Mouse (Mus musculus): ENCODE measurements at regions not wholly inside any gene's neighbourhood (a gene's known extent, or its start where the extent isn't known, plus 50 kb on each side); places are given as distances from the start of the nearest gene placed in this dataset.

- Histone ChIP-seq H3K9me3 (ENCODE audit: control insufficient read depth, low read length) (no peaks in the 10 kb centered on the region), H3K4me2 (replicated peaks; ENCODE audit: low read depth, low read length, severe bottlenecking) (no peak overlapping the region), H3K4me3 (replicated peaks; ENCODE audit: low read length) (no peak overlapping the region), H3K36me3 (ENCODE audit: control insufficient read depth, insufficient read depth, low read length) (no peaks in the 10 kb centered on the region), H3K27ac (replicated peaks; ENCODE audit: low read depth, low read length) (no peak overlapping the region), H3K9ac (ENCODE audit: low read depth, low read length, severe bottlenecking) (no peak overlapping the region), H3K27me3 (ENCODE audit: control insufficient read depth, insufficient read depth, low read length) (no peaks in the 10 kb centered on the region), H3K4me1 (ENCODE audit: control insufficient read depth, insufficient read depth, low read length) (no peaks in the 10 kb centered on the region)
- WGBS, result 78% methylated on average over 7 of the region's 7 CpGs
- DNase-seq (ENCODE audit: low spot score) (no peak), ATAC-seq (ENCODE audit: low FRiP score, low read depth) (no peak)
- no peak for TF ChIP-seq POLR2A (IDR thresholded peaks at IDR 0.05; ENCODE audit: borderline replicate concordance, extremely low read depth, insufficient read depth, insufficient read length)
Measured at GRCm38 (mm10) chr17:63758817-63759404, 104.0 kb upstream of the Fer start.

GRCm38 (mm10) chr17:63761058-63761457 is 101.8 kb upstream of the Fer start:
- H3K27ac ChIP-seq (replicated peaks; ENCODE audit: low read depth, low read length), result no peak overlapping the region
- no peak for DNase-seq (ENCODE audit: low spot score)
- no peak overlapping the region for H3K9ac ChIP-seq (ENCODE audit: low read depth, low read length, severe bottlenecking)
- no peaks in the 10 kb centered on the region for H3K9me3 ChIP-seq (ENCODE audit: control insufficient read depth, low read length)
- H3K4me1 ChIP-seq (ENCODE audit: control insufficient read depth, insufficient read depth, low read length), result no peaks in the 10 kb centered on the region
- WGBS, result 93% methylated on average over 5 of the region's 5 CpGs
- TF ChIP-seq POLR2A (IDR thresholded peaks at IDR 0.05; ENCODE audit: borderline replicate concordance, extremely low read depth, insufficient read depth, insufficient read length), result no peak
- no peak for ATAC-seq (ENCODE audit: low FRiP score, low read depth)
- no peaks in the 10 kb centered on the region for H3K36me3 ChIP-seq (ENCODE audit: control insufficient read depth, insufficient read depth, low read length)
- no peak overlapping the region for H3K4me2 ChIP-seq (replicated peaks; ENCODE audit: low read depth, low read length, severe bottlenecking)
- H3K27me3 ChIP-seq (ENCODE audit: control insufficient read depth, insufficient read depth, low read length), result no peaks in the 10 kb centered on the region
- no peak overlapping the region for H3K4me3 ChIP-seq (replicated peaks; ENCODE audit: low read length)

- Histone ChIP-seq H3K27ac (replicated peaks; ENCODE audit: low read depth, low read length) (no peak overlapping the region), H3K9me3 (ENCODE audit: control insufficient read depth, low read length) (no peaks in the 10 kb centered on the region), H3K27me3 (ENCODE audit: control insufficient read depth, insufficient read depth, low read length) (no peaks in the 10 kb centered on the region), H3K9ac (ENCODE audit: low read depth, low read length, severe bottlenecking) (no peak overlapping the region), H3K36me3 (ENCODE audit: control insufficient read depth, insufficient read depth, low read length) (no peaks in the 10 kb centered on the region), H3K4me2 (replicated peaks; ENCODE audit: low read depth, low read length, severe bottlenecking) (no peak overlapping the region), H3K4me3 (replicated peaks; ENCODE audit: low read length) (no peak overlapping the region), H3K4me1 (ENCODE audit: control insufficient read depth, insufficient read depth, low read length) (no peaks in the 10 kb centered on the region)
- 67% methylated on average over 6 of the region's 6 CpGs for WGBS
- no peak for DNase-seq (ENCODE audit: low spot score)
- no peak for ATAC-seq (ENCODE audit: low FRiP score, low read depth)
- no peak for TF ChIP-seq POLR2A (IDR thresholded peaks at IDR 0.05; ENCODE audit: borderline replicate concordance, extremely low read depth, insufficient read depth, insufficient read length)
Measured at GRCm38 (mm10) chr17:63771111-63771510, 91.8 kb upstream of the Fer start.

GRCm38 (mm10) chr17:63784381-63785116 is 78.3 kb upstream of the Fer start:
- Histone ChIP-seq H3K4me3 (replicated peaks; ENCODE audit: low read length) (no peak overlapping the region), H3K36me3 (ENCODE audit: control insufficient read depth, insufficient read depth, low read length) (no peaks in the 10 kb centered on the region), H3K9me3 (ENCODE audit: control insufficient read depth, low read length) (no peaks in the 10 kb centered on the region), H3K9ac (ENCODE audit: low read depth, low read length, severe bottlenecking) (no peak overlapping the region), H3K4me1 (ENCODE audit: control insufficient read depth, insufficient read depth, low read length) (no peaks in the 10 kb centered on the region), H3K27ac (replicated peaks; ENCODE audit: low read depth, low read length) (no peak overlapping the region), H3K27me3 (ENCODE audit: control insufficient read depth, insufficient read depth, low read length) (no peaks in the 10 kb centered on the region), H3K4me2 (replicated peaks; ENCODE audit: low read depth, low read length, severe bottlenecking) (no peak overlapping the region)
- DNase-seq (ENCODE audit: low spot score) (no peak), ATAC-seq (ENCODE audit: low FRiP score, low read depth) (no peak)
- whole genome bisulfite sequencing, result 87% methylated on average over 19 of the region's 19 CpGs
- no peak for TF ChIP-seq POLR2A (IDR thresholded peaks at IDR 0.05; ENCODE audit: borderline replicate concordance, extremely low read depth, insufficient read depth, insufficient read length)

GRCm38 (mm10) chr17:63786444-63786843 is 76.4 kb upstream of the Fer start:
- Histone ChIP-seq H3K9ac (ENCODE audit: low read depth, low read length, severe bottlenecking) (no peak overlapping the region), H3K4me2 (replicated peaks; ENCODE audit: low read depth, low read length, severe bottlenecking) (no peak overlapping the region), H3K4me1 (ENCODE audit: control insufficient read depth, insufficient read depth, low read length) (no peaks in the 10 kb centered on the region), H3K4me3 (replicated peaks; ENCODE audit: low read length) (no peak overlapping the region), H3K9me3 (ENCODE audit: control insufficient read depth, low read length) (no peaks in the 10 kb centered on the region), H3K27ac (replicated peaks; ENCODE audit: low read depth, low read length) (no peak overlapping the region), H3K36me3 (ENCODE audit: control insufficient read depth, insufficient read depth, low read length) (no peaks in the 10 kb centered on the region), H3K27me3 (ENCODE audit: control insufficient read depth, insufficient read depth, low read length) (no peaks in the 10 kb centered on the region)
- 82% methylated on average over 11 of the region's 11 CpGs for WGBS
- DNase-seq (ENCODE audit: low spot score), result no peak
- ATAC-seq (ENCODE audit: low FRiP score, low read depth), result no peak
- TF ChIP-seq POLR2A (IDR thresholded peaks at IDR 0.05; ENCODE audit: borderline replicate concordance, extremely low read depth, insufficient read depth, insufficient read length), result no peak
